Mouse (Mus musculus) left cerebral cortex, adult 9 months (tissue): Measurements from ENCODE around the gene Slit3.

ENCODE experiments used
- DNase-seq, 2 experiments: peaks; one replicate each; pipeline ENCODE4 v3.0.0; 2022; ENCODE audit warnings: low spot score in 2 of 2

The Slit3 gene

DNA sequence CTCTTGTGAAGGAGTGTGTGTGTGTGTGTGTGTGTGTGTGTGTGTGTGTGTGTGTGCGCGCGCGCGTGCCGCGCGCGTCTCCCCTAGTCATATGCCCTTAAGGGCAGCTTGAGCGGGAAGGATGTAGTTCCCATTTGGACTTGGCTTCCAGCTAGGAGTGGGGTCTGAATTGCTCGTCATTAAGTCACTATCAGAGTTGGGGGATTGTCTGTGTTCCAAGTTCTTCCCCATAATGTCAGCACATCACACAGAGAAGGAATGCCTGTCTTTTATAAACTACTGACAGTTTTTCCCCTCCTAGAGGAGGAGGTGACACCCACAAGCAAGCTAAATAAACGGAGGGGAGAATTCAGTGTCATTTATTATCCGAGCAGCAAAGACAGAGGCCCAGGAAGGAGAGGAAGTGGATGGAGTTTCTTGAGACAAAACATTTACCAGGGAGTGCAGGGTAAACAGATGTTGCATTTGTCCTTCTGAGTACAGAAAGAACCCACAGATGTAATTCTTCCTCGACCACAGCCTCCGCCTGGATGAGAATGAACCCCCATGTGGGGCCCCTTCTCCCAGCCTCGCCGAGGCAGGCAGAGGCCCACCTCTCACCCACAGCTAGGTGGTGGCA is 3.6 kb downstream of the Slit3 start:
- DNase-seq = no peak

DNA sequence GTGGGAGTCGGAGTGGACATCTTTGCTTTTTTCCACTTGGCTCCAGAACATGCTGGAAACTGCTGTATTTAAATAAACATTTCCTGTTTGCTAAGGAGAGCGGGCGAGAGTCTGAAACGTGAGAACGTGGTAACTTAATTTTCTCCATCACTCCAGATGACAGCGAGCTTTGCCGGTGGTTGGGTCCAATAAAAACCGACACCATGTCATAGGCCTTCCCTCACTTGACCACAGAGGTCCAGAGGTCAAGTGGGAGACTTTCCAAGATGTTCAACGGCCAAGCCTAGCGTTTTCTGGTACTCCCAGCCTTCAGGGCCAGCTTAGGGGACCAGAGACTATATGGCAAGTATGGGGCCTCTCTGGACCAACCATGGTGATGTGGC is 4.1 kb downstream of the Slit3 start:
- no peak for DNase-seq

DNA sequence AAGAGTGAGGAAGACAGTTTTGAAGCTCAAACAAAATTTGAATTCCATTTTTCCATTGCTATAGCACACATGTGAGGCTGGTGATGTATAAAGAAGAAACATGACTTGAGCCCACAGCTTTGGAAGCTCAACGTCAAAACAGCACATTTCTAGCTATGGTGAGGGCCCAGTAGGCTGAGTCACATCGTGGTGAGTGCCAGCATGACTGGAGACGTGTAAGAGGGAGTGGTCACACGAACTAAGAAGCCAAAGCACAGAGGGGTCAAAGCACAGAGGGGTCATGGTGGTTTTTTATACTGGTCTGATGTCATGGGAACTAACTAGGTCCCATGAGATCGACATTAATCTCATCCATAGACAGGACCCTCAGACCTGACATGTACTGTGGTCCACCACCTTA is 10.7 kb downstream of the Slit3 start:
- no peak for DNase-seq

DNA sequence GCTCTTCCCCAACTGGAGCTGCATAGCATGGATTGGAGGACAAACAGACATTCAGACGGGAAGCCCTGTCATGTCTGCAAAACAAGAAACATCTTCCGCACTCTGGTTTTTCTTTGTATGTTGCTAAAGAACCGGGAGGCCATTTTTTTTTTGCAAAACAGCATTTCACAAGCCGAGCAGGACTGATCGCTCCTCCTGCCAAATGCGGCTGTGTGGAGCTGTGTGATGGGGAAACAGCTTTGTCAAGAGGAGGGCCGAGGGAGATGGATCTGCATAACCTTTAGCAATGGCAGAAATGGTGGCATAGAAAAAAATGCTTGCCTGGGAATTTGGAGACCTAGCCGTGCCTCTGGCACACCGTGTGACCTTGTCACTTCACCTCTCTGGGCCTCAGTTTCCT is 15.6 kb downstream of the Slit3 start:
- no peak for DNase-seq

DNA sequence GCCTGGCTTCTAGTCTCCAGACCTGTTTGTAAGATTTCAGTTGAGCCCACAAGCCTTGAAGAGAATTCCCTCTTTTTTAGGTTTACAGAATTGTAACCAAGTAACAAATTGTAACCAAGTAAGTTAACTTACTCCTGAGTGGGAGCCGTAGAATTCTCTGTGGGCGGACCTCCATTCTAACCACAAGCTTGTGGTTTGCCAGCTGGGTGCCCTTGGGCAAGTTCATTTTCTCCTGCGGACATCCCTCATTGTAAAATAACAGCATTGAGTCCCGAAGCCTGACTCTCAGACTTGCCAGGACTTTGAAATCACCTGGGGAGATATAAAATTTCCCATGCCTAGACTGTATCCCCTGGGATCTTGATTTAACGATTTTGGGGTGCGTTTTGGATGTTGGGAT is 19.1 kb downstream of the Slit3 start:
- DNase-seq = no peak

DNA sequence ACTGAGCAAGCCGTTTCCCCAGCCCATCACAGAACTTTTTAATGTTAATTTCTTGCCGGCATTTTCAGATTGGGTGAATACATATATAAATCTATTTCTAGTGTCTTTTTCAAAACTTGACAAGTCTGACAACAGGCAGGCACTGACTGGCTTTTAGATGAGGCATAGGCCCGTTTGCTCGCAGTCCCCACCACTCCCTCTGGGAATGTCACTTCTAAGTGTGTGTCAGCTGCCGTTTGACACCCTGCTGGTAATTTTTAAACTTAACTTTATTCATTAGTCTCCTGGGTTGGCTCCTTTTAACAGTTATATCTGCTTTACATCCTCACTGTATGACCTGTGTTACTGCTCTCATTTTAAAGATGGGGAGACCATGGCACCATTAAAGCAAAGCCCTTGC is 21.2 kb downstream of the Slit3 start:
- no peak for DNase-seq

GRCm38 (mm10) chr11:35142698-35143360 is 21.8 kb downstream of the Slit3 start:
- peak; percentile 40 to 81 for DNase-seq

- DNase-seq = no peak
Observed at GRCm38 (mm10) chr11:35147818-35148445, 26.9 kb downstream of the Slit3 start.

DNA sequence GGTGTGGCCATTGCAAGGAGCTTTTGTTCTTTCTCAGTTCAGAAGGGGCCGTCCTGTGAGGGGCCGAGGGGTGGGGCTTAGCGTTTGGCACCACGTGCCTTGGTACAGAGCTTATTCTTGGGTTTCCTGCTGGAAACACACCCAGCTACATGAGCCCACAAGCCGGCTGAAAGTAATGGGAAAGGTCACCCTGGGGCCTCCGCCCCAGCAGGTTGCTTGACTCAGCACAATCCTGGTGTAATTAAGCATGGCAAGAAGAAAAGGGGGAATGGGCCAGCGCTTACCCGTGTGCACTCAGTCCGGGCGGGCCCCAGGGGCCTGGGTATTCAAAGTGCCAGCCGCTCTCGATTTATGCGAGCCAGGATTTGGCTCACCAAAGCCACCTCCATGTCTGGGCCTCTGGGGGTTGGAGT is 30.5 kb downstream of the Slit3 start:
- DNase-seq = no peak

- DNase-seq = no peak
Observed at GRCm38 (mm10) chr11:35152875-35153274, 31.9 kb downstream of the Slit3 start.

DNA sequence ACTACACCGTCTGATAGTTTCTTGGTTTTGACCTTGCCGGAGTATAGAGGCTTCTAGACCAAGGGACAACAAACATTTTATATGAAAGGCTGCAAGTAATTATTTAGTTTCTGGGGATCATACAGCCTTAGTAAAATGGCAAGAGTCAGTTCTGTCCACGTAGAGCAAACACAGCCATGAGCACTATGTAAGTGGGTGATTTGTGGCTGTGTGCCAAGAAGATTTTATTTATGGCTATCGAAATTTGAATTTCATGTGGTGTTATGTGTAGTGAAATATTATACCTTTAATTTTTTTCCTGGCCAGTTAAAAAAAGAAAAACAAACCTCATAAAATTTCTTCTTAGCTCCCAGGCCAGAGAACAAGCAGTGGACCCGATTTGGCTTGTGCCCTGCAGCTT is 33.4 kb downstream of the Slit3 start:
- no peak for DNase-seq

GRCm38 (mm10) chr11:35155281-35155680 is 34.3 kb downstream of the Slit3 start:
- DNase-seq = no peak

DNA sequence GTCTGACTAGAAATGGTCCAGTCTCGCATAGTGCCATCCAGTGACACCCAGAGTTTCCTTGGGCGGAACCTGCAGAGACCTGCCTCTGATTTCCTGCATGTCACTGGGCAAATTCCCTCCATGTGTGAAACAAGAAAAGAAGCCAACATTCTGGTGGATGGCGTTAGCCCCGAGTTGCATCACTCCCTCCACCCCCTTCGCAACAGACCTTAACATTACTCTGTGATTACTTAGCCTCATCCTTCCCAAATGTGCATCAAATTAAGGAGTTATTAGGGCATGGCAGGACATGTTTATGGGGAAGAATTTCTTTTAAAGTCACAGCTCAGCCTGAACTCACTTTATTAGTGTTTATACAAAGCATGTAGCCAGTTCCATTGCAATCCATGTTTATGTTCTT is 35.7 kb downstream of the Slit3 start:
- no peak for DNase-seq

GRCm38 (mm10) chr11:35160682-35161211 is 39.7 kb downstream of the Slit3 start:
- DNase-seq = peak in 1 of 2 experiments; percentile 60

DNA sequence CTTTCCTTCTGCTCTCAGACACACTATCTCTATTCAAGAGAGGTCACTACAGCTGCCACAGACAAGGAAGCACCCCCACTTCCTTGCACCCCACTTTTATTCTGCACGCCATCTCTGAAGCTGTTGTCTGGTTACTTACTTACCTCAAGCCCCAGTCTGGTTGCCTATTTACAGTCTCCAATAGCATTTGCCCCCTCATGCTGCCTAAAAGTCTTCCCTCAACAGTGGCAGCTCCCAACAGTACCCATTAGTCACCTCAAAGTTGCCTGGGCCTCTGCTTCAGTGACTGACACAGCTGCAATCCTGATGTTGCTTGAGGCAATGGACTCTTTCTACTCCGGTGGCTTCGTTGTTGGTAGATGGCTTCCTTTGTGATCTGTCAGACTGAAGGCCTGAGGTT is 42.4 kb downstream of the Slit3 start:
- no peak for DNase-seq

- DNase-seq = peak in 1 of 2 experiments; percentile 52
Observed at GRCm38 (mm10) chr11:35167176-35167575, 46.2 kb downstream of the Slit3 start.

- peak in 1 of 2 experiments; percentile 38 for DNase-seq
Observed at GRCm38 (mm10) chr11:35171505-35171904, 50.5 kb downstream of the Slit3 start.

GRCm38 (mm10) chr11:35177564-35177963 is 56.5 kb downstream of the Slit3 start:
- no peak for DNase-seq

- DNase-seq = peak; percentile 69 to 78
Observed at GRCm38 (mm10) chr11:35178144-35178817, 57.3 kb downstream of the Slit3 start.

DNA sequence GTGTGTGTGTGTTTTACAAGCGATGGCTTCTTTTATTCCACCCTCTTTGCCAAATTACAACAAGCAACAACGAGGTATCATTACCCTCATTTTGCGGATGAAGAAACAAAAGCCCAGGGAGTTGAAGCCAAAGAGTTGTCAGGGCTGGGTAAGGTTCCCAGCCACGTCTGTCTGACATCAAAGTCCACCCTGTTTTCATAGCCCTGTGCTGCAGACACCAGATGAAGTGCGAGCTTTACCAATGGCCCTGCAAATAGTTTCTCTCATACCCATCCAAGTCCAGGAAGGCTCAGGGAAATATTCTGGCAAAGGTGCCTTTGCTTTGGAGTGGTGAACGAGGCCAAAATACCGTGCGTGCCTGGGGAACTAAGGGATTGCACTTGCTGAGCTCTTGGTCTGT is 58.3 kb downstream of the Slit3 start:
- DNase-seq = no peak

GRCm38 (mm10) chr11:35182887-35183286 is 61.9 kb downstream of the Slit3 start:
- DNase-seq = no peak

- no peak for DNase-seq
Observed at GRCm38 (mm10) chr11:35194826-35195225, 73.8 kb downstream of the Slit3 start.
